Mouse (Mus musculus): ENCODE measurements around the gene Mkks.

Gene Mkks

GRCm38 (mm10) chr2:136834715-136835075 lies 56.5 kb downstream of the Mkks start:
- no peak for DNase-seq

- no peak for DNase-seq
Measured at GRCm38 (mm10) chr2:136833976-136834714, 57.0 kb downstream of the Mkks start.

DNA sequence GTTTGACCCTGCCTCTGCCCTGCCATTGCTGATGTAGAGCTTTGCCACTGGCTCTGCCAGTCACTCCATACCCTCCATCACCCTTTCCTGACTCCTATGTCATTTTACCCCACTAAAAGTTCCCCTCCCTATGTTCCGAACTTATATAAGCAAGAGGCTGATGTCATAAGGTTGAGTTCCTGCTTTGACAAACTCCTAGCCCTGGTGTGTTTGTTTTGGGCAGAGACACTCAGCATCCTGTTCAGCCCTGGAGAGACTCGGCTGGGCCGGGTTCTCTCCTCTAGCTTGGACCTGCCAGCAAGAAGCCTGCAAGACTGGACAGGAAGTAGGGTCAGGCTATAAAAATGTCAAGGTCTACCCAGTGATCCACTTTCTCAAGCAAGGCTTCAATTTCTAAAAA lies 58.3 kb downstream of the Mkks start:
- no peak for DNase-seq

DNA sequence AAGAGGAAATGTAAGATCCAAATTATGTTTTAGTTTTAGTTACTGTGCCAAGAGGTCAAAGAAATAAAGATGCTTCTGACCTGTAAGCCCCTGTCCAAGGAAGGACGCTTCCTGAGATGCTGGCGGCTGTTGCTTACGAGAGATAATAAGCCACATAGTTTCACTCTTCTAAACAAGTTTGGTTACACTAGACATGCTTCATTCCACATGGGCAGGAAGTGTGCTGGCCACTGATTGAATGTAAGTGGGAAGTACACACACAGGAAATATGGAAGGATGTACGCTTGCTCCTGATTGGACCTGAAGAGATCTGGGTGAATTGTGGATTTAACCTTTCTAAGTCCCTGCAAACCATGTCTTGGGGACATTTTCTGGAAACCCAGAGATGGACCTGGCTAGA lies 63.6 kb downstream of the Mkks start:
- no peak for DNase-seq

Data from cerebellum, postnatal 14 days (tissue).